Mouse (Mus musculus) ES-Bruce4 (cell line): ENCODE results near the gene Prpf31. TPM values are rescaled to one million over a fixed set of nuclear protein-coding genes. Genes with fewer than 3 reads are reported as not detected.

ENCODE experiments used
- H3K27ac ChIP-seq: 2 replicates; pipeline ENCODE4 v1.5.1; 2012; ENCODE audit warnings: low read length, inconsistent platforms; ENCODE audit not compliant: insufficient read depth
- H3K27me3 ChIP-seq: 2 replicates; pipeline ENCODE4 v1.6.1; 2012; ENCODE audit warnings: mild to moderate bottlenecking, low read length, inconsistent platforms; ENCODE audit not compliant: control insufficient read depth, poor library complexity, insufficient read depth, severe bottlenecking
- H3K36me3 ChIP-seq: 2 replicates; pipeline ENCODE4 v1.6.1; 2012; ENCODE audit warnings: inconsistent platforms, mild to moderate bottlenecking, low read length, moderate library complexity; ENCODE audit not compliant: control insufficient read depth, poor library complexity, insufficient read depth, severe bottlenecking
- H3K4me1 ChIP-seq: one replicate; pipeline ENCODE4 v1.8.1; 2011; ENCODE audit warnings: low read length; ENCODE audit not compliant: control insufficient read depth, insufficient read depth
- H3K4me3 ChIP-seq: 2 replicates; pipeline ENCODE4 v1.5.1; 2011; ENCODE audit warnings: low read depth, mild to moderate bottlenecking, low read length
- H3K9ac ChIP-seq: 2 replicates; pipeline ENCODE4 v1.6.1; 2012; ENCODE audit warnings: low read depth, mild to moderate bottlenecking, inconsistent platforms; ENCODE audit not compliant: poor library complexity, severe bottlenecking
- H3K9me3 ChIP-seq: replicated peaks from 2 replicates; pipeline ENCODE4 v1.6.1; 2012; ENCODE audit warnings: mild to moderate bottlenecking, low read length, inconsistent platforms; ENCODE audit not compliant: control insufficient read depth, poor library complexity, insufficient read depth, severe bottlenecking
- CTCF ChIP-seq: IDR thresholded peaks from one replicate; pipeline ENCODE4 v1.8.1; 2011; ENCODE audit warnings: low read depth, low read length
- EP300 ChIP-seq: IDR thresholded peaks from 2 replicates; pipeline ENCODE4 v1.6.1; 2011; ENCODE audit warnings: low read depth, low read length; ENCODE audit not compliant: insufficient read depth
- POLR2A ChIP-seq: IDR thresholded peaks from one replicate; pipeline ENCODE4 v1.8.1; 2011; ENCODE audit warnings: low read length; ENCODE audit not compliant: insufficient read depth
- polyA plus RNA-seq: library from polyadenylated mRNA; stranded (reverse); fragments of >200 nt; gene quantifications from 2 replicates; pipeline ENCODE4 v1.2.4, GENCODE M21; 2011; ENCODE audit warnings: low read depth; ENCODE audit not compliant: missing spikeins, insufficient read depth, insufficient read length

The Prpf31 gene
- polyA plus RNA-seq, 1 experiment, result 80.1 TPM

- no peak overlapping the region for H3K4me3 ChIP-seq
- TF ChIP-seq CTCF (no peak), POLR2A (no peak), EP300 (no peak)
- H3K27ac ChIP-seq, result no peak overlapping the region
- H3K4me1 ChIP-seq, result no peaks in the 10 kb centered on the region
- H3K27me3 ChIP-seq, result no peaks in the 10 kb centered on the region
- H3K9ac ChIP-seq, result no peak overlapping the region
- H3K9me3 ChIP-seq, result no peaks in the 10 kb centered on the region
- peaks cover 30% of the 10 kb centered on the region for H3K36me3 ChIP-seq
These were observed 13.6 kb downstream of the Prpf31 start for GRCm38 (mm10) chr7:3643412-3643811.

DNA sequence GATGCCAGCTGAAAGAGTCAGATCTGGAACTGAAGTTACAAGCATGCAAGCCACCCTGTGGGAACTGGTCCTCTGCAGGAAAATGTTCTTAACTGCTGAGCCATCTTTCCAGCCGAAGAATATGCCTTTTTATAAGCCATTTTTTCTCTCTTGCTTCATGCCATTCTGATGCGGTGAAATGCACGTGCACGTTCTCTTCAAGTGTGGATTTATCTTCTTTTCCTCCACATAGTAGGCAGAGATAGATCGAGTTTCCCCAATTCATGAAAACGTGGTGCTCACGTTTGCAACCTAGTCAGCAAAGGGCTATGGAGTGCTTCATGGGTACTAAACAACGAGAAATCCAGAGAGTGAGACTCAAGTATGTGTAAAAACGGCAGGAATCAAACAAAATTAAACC lies 14.1 kb downstream of the Prpf31 start:
- no peak overlapping the region for H3K27ac ChIP-seq
- H3K4me1 ChIP-seq, result no peaks in the 10 kb centered on the region
- no peak for TF ChIP-seq EP300
- TF ChIP-seq POLR2A, result no peak
- TF ChIP-seq CTCF, result no peak
- H3K27me3 ChIP-seq, result no peaks in the 10 kb centered on the region
- H3K9ac ChIP-seq, result 0 out of 2 replicates have a peak overlapping the region, but pooled peaks have one; percentile 5
- H3K4me3 ChIP-seq, result peak overlapping the region; percentile 61; the same call in 1 of the 2 replicates
- H3K36me3 ChIP-seq, result peaks cover 28% of the 10 kb centered on the region
- H3K9me3 ChIP-seq, result no peaks in the 10 kb centered on the region

DNA sequence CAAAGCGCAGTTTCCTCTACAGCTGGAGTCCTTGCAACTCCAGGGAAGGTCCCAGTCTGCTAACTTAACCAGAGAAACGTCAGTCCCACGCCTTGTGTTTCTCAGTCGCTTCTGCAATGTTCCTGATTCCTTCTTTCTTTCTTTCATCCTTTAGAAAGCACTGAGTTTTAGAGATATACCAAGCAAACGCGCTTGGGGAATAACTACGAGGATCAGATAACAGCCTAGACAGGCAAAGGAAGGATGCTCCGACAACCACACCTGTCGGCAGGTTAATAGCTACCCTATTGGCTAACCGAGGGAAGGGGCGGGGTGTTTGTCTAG lies 14.5 kb downstream of the Prpf31 start:
- Histone ChIP-seq H3K36me3 (peaks cover 26% of the 10 kb centered on the region), H3K9ac (0 out of 2 replicates have a peak overlapping the region, but pooled peaks have one; percentile 5), H3K4me1 (no peaks in the 10 kb centered on the region), H3K4me3 (peak overlapping the region; percentile 61), H3K27me3 (no peaks in the 10 kb centered on the region), H3K9me3 (no peaks in the 10 kb centered on the region), H3K27ac (no peak overlapping the region)
- no peak for TF ChIP-seq POLR2A
- no peak for TF ChIP-seq EP300
- TF ChIP-seq CTCF, result no peak

DNA sequence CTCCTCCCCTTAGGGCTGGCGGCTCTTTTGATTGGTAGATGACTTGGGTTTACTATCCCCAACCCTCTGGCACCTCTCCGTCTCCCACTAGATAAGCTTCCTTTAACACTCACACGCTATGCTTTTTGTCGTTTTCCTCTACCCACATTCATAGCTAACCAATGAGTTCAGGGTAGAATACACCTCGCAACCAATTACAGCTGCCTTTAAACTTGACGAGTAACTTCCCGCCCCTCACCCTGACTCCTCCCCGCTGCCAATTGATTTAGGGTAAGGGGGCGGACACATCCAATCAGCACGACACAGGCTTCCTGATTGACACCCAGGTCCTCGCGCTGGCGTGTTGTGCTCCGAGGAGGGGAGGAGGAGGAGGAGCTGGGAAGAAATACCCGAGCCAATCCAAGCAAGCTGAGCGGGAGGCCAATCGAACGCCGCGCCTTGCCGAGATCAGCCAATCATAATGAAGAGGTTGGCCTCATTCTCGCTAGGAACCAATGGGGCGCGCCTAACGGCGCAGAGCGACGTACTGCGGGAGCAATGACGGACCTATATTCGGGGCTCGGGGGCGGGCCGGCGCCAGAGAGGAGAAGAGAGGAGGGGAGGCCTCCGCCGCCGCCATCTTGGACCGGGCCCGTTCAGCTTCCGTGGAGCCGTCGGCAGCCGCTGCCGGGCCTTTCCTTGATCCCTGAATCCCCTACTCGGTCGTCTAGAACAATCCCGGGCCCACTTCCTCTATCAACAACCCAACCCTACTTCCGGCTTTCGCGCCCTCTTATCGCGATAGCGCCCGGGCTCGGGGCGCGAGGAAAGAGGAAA lies 15.1 kb downstream of the Prpf31 start, which contains the start of gene Cnot3:
Gene Cnot3, plus strand, starts transcription at position 597 of the 816 bp plus-strand sequence.
- H3K4me1 ChIP-seq, result no peaks in the 10 kb centered on the region
- peaks cover 28% of the 10 kb centered on the region for H3K36me3 ChIP-seq
- no peak for TF ChIP-seq CTCF
- no peak for TF ChIP-seq EP300
- no peak for TF ChIP-seq POLR2A
- peak within 1 kb of the TSS; percentile 99 for H3K9ac ChIP-seq
- no peaks in the 10 kb centered on the region for H3K27me3 ChIP-seq
- H3K9me3 ChIP-seq, result no peaks in the 10 kb centered on the region
- peak within 1 kb of the TSS; percentile 90 for H3K4me3 ChIP-seq
- peak within 1 kb of the TSS; percentile 48 for H3K27ac ChIP-seq

DNA sequence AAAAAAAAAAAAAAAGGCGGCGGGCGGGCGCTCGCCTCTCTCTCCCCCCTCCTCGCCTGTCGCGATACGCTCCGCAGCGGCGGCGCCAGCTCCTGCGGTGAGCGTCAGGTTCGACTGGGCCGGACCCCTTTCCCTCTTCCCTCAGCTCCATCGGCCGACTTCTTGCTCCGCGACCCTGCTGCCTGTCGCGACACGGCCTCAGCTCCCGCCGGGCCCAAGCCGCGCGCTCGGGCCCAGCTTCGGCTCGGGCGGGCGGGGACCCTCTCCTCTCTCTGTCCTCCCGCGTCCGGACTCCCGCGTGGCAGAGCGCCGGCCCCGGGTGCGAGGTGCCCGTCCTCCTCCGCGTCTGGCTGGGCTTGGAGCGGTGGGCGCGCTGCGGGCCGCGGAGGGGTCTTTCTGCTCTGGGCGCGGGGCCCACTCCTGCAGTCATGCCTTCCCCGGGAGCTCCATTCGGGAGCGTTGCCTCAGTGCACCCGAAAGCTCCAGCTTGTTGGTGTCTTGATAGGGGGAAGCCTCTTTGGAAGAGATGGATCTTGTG lies 15.8 kb downstream of the Prpf31 start:
- Histone ChIP-seq H3K9ac (peak overlapping the region; percentile 99), H3K36me3 (peaks cover 28% of the 10 kb centered on the region)
- TF ChIP-seq CTCF, result no peak
- no peak for TF ChIP-seq EP300
- no peak for TF ChIP-seq POLR2A

GRCm38 (mm10) chr7:3646188-3646587 lies 16.4 kb downstream of the Prpf31 start:
- Histone ChIP-seq H3K27ac (no peak overlapping the region), H3K36me3 (peaks cover 28% of the 10 kb centered on the region), H3K27me3 (no peaks in the 10 kb centered on the region), H3K4me3 (peak overlapping the region; percentile 90), H3K9ac (peak overlapping the region; percentile 99), H3K4me1 (no peaks in the 10 kb centered on the region), H3K9me3 (no peaks in the 10 kb centered on the region)
- TF ChIP-seq POLR2A, result no peak
- no peak for TF ChIP-seq EP300
- no peak for TF ChIP-seq CTCF

More for the DNA sequence above, 15.8 kb downstream of the Prpf31 start:
- Histone ChIP-seq H3K27me3 (no peaks in the 10 kb centered on the region), H3K9me3 (no peaks in the 10 kb centered on the region), H3K27ac (peak overlapping the region; percentile 48), H3K4me3 (peak overlapping the region; percentile 90), H3K4me1 (no peaks in the 10 kb centered on the region)
